Mouse (Mus musculus) liver, embryonic 15.5 days (tissue): ENCODE measurements at regions not wholly inside any gene's neighbourhood (a gene's known extent, or its start where the extent isn't known, plus 50 kb on each side); places are given as distances from the start of the nearest gene placed in this dataset.

ENCODE experiments used
- ATAC-seq: fragments of 200-750 bp; cut with Nextera tagmentation; 2 replicates; pipeline ENCODE4 v1.8.0; 2017; ENCODE audit warnings: moderate number of reproducible peaks, mild to moderate bottlenecking, moderate library complexity; ENCODE audit not compliant: insufficient read depth
- H3K27ac ChIP-seq: fragments of 300-500 bp; sonication (generic); replicated peaks from 2 replicates; pipeline ENCODE4 v1.5.1; 2015; ENCODE audit warnings: mild to moderate bottlenecking, inconsistent platforms
- H3K27me3 ChIP-seq: fragments of 300-500 bp; sonication (generic); 2 replicates; pipeline ENCODE4 v1.6.1; 2015; ENCODE audit warnings: mild to moderate bottlenecking, inconsistent platforms
- H3K36me3 ChIP-seq: fragments of 300-500 bp; sonication (generic); replicated peaks from 2 replicates; pipeline ENCODE4 v1.6.1; 2015; ENCODE audit warnings: moderate library complexity, mild to moderate bottlenecking, inconsistent platforms
- H3K4me1 ChIP-seq: fragments of 300-500 bp; sonication (generic); replicated peaks from 2 replicates; pipeline ENCODE4 v1.6.1; 2015; ENCODE audit warnings: inconsistent platforms
- H3K4me2 ChIP-seq: fragments of 300-500 bp; sonication (generic); 2 replicates; pipeline ENCODE4 v1.6.1; 2015; ENCODE audit warnings: moderate library complexity, mild to moderate bottlenecking, inconsistent platforms
- H3K4me3 ChIP-seq: fragments of 300-500 bp; sonication (generic); replicated peaks from 2 replicates; pipeline ENCODE4 v1.5.1; 2015; ENCODE audit warnings: mild to moderate bottlenecking, inconsistent platforms
- H3K9ac ChIP-seq: fragments of 300-500 bp; sonication (generic); 2 replicates; pipeline ENCODE4 v1.6.1; 2015; ENCODE audit warnings: moderate library complexity, mild to moderate bottlenecking, inconsistent platforms
- H3K9me3 ChIP-seq: fragments of 300-500 bp; sonication (generic); replicated peaks from 2 replicates; pipeline ENCODE4 v1.6.1; 2016; ENCODE audit warnings: inconsistent platforms
- WGBS: fragments of 180-500 bp; shearing (Covaris S2); methylation state at CpG from one replicate; pipeline ENCODE4 v1.1.7; 2015; ENCODE audit warnings: mixed read lengths; ENCODE audit not compliant: insufficient replicate concordance; 5-methylcytosine and 5-hydroxymethylcytosine counted together

DNA sequence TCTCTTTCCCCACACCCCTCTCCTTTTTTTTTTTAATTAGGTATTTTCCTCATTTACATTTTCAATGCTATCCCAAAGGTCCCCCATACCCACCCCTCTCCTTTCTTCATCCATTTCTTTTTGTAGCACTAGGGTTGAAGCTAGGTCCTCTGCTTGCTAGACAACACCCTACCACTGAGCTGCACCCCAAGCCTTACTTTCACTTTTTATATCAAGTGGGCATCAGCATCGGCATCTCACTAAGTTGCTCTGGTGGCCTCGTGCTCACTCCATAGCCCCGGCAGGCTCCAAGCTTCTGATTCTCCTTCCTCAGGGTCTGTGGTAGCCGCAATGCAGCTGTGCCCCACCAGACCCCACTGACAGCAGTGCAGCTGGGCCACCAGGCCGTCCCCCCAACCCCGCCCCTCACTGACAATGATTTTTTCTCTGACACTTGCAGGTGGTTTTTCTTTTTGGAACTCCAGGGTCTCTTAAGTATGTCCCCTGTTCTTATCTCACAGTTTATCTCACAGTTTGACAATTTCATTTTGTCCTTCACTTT lies 77.5 kb downstream of the Nufip1 start:
- no peak overlapping the region for H3K9ac ChIP-seq
- 65% methylated on average over 6 of the region's 6 CpGs for WGBS
- no peaks in the 10 kb centered on the region for H3K4me1 ChIP-seq
- no peak overlapping the region for H3K4me2 ChIP-seq
- H3K9me3 ChIP-seq = no peaks in the 10 kb centered on the region
- H3K4me3 ChIP-seq = no peak overlapping the region
- no peaks in the 10 kb centered on the region for H3K27me3 ChIP-seq
- H3K27ac ChIP-seq = no peak overlapping the region
- no peaks in the 10 kb centered on the region for H3K36me3 ChIP-seq
- no peak for ATAC-seq

GRCm38 (mm10) chr14:76195324-76195723 lies 84.6 kb downstream of the Nufip1 start:
- Histone ChIP-seq H3K27me3 (no peaks in the 10 kb centered on the region), H3K4me1 (no peaks in the 10 kb centered on the region), H3K27ac (no peak overlapping the region), H3K4me2 (no peak overlapping the region), H3K9me3 (no peaks in the 10 kb centered on the region), H3K36me3 (no peaks in the 10 kb centered on the region), H3K4me3 (no peak overlapping the region), H3K9ac (no peak overlapping the region)
- no peak for ATAC-seq
- 40% methylated on average over 10 of the region's 10 CpGs for WGBS

DNA sequence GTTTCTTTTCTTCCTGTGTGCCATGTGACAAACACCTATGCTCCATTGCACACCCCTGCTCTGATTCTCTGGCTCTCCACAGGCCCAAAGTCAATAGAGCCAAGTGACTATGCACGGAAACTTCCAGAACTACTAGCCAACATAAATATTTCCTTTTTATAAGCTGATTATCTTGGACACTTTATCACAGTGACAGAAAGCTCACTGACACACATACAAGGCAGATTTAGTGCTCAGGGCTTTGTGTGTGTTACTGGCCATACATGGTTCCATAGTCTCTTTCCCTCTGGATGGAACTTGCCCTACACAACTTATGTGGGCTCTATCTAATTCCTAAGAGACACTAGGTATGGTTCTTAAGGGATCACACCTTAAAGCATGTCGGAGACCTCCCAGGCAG lies 86.7 kb downstream of the Nufip1 start:
- Histone ChIP-seq H3K36me3 (no peaks in the 10 kb centered on the region), H3K9me3 (no peaks in the 10 kb centered on the region), H3K27ac (no peak overlapping the region), H3K27me3 (no peaks in the 10 kb centered on the region), H3K4me1 (no peaks in the 10 kb centered on the region), H3K4me3 (no peak overlapping the region), H3K4me2 (no peak overlapping the region), H3K9ac (no peak overlapping the region)
- 72% methylated on average over 2 of the region's 2 CpGs for WGBS
- ATAC-seq = no peak

GRCm38 (mm10) chr14:76198406-76198805 lies 87.7 kb downstream of the Nufip1 start:
- no peaks in the 10 kb centered on the region for H3K4me1 ChIP-seq
- no peaks in the 10 kb centered on the region for H3K9me3 ChIP-seq
- whole genome bisulfite sequencing = 54% methylated on average over 5 of the region's 5 CpGs
- H3K27ac ChIP-seq = no peak overlapping the region
- no peaks in the 10 kb centered on the region for H3K36me3 ChIP-seq
- no peak overlapping the region for H3K4me3 ChIP-seq
- no peak for ATAC-seq
- no peaks in the 10 kb centered on the region for H3K27me3 ChIP-seq
- H3K4me2 ChIP-seq = no peak overlapping the region
- no peak overlapping the region for H3K9ac ChIP-seq

DNA sequence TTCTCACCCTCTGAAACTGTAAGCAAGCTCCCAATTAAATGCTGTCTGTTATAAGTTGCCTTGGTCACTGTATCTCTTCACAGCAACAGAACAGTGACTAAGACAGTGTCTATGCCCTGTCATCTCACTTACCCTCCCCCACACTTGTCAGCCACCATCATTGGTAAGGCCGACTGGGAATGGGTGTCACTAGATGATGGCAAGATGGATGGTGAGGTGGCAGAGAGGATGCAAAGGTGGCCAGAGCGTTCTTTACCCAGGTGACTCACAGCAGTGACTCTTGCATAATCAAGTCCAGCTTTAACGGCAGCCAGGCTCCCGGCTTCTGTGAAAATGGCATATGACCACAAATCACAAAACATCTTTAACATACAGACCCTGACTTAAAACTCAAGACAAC lies 91.9 kb downstream of the Nufip1 start:
- ATAC-seq = no peak

DNA sequence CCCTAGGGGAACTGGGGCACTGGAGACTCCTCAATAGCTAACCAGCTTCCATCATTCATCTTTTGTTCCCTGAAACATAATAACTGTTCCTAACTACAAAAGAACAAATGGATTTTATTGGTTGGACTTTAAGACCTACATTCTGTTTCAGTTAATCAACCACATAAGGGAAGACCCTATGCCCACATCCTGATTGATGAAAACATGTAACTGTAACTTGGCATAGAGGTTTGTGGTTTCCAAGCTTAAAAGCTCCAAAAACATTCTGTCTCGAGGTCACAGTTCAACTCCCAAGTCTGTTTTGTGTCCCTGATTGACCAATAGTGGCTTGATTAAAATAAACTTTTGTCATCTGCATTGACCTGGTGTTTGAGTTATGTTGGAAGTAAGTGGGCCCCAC lies 92.4 kb downstream of the Nufip1 start:
- no peaks in the 10 kb centered on the region for H3K27me3 ChIP-seq
- WGBS = 27% methylated on average over 1 of the region's 1 CpGs
- no peak overlapping the region for H3K27ac ChIP-seq
- H3K4me3 ChIP-seq = no peak overlapping the region
- no peak overlapping the region for H3K9ac ChIP-seq
- H3K36me3 ChIP-seq = no peaks in the 10 kb centered on the region
- H3K9me3 ChIP-seq = no peaks in the 10 kb centered on the region
- H3K4me2 ChIP-seq = no peak overlapping the region
- no peak for ATAC-seq
- no peaks in the 10 kb centered on the region for H3K4me1 ChIP-seq

More for the DNA sequence above, 91.9 kb downstream of the Nufip1 start:
- Histone ChIP-seq H3K4me2 (no peak overlapping the region), H3K36me3 (no peaks in the 10 kb centered on the region), H3K9me3 (no peaks in the 10 kb centered on the region), H3K27me3 (no peaks in the 10 kb centered on the region), H3K4me1 (no peaks in the 10 kb centered on the region), H3K27ac (no peak overlapping the region), H3K9ac (no peak overlapping the region), H3K4me3 (no peak overlapping the region)
- 62% methylated on average over 4 of the region's 4 CpGs for WGBS

- ATAC-seq = no peak
- no peak overlapping the region for H3K4me3 ChIP-seq
- no peak overlapping the region for H3K27ac ChIP-seq
- no peak overlapping the region for H3K9ac ChIP-seq
- no peaks in the 10 kb centered on the region; the same call in 1 of the 2 replicates for H3K4me1 ChIP-seq
- H3K27me3 ChIP-seq = no peaks in the 10 kb centered on the region
- no peaks in the 10 kb centered on the region for H3K36me3 ChIP-seq
- H3K4me2 ChIP-seq = peak overlapping the region; percentile 29; the same call in 1 of the 2 replicates
- no peaks in the 10 kb centered on the region for H3K9me3 ChIP-seq
- 40% methylated on average over 12 of the region's 12 CpGs for WGBS
Observed at GRCm38 (mm10) chr14:76216446-76217177, 105.9 kb downstream of the Nufip1 start.

- Histone ChIP-seq H3K9ac (no peak overlapping the region), H3K4me3 (no peak overlapping the region), H3K4me1 (peaks cover 1% of the 10 kb centered on the region), H3K9me3 (no peaks in the 10 kb centered on the region), H3K27ac (no peak overlapping the region), H3K27me3 (no peaks in the 10 kb centered on the region), H3K4me2 (peak overlapping the region; percentile 29; the same call in 1 of the 2 replicates), H3K36me3 (no peaks in the 10 kb centered on the region)
- WGBS = 20% methylated on average over 9 of the region's 9 CpGs
- no peak for ATAC-seq
Observed at GRCm38 (mm10) chr14:76217178-76217500, 106.4 kb downstream of the Nufip1 start.

DNA sequence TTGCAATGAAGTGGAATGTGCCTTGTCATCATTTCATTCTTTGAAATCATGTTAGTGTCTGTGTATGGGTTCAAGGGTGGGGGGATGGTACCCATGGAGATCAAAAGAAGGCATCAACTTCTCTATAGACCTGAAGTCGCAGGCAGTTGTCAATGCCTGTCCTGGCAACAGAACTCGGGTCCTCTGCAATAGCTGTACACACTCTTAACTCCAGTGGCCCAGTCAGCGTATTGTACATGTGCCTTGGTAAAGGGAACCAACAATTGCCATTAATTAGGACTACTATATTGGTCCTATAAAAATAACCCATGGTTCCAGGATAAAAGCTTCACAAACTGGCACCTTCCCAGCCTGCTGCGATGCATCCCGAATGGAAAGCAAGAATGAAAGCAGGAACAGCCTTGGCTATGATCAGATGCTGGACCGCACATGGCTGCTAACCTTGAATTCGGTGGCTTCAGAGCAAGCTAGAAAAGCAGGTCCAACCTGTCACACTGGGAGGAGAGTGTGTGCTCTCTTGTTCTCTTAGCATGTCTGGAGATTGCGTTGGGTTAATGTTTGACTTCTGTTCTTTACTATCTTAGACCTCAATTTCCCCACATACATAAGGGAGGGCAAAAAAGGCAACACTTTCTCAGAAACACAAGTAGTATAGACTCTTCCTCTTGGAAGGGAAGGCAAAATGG lies 107.0 kb downstream of the Nufip1 start:
- H3K36me3 ChIP-seq = no peaks in the 10 kb centered on the region
- no peak overlapping the region for H3K27ac ChIP-seq
- H3K9me3 ChIP-seq = no peaks in the 10 kb centered on the region
- H3K27me3 ChIP-seq = no peaks in the 10 kb centered on the region
- no peak overlapping the region for H3K9ac ChIP-seq
- no peak overlapping the region for H3K4me3 ChIP-seq
- 76% methylated on average over 8 of the region's 8 CpGs for WGBS
- ATAC-seq = no peak
- H3K4me1 ChIP-seq = peaks cover 5% of the 10 kb centered on the region
- H3K4me2 ChIP-seq = no peak overlapping the region

GRCm38 (mm10) chr14:76220952-76221351 lies 110.3 kb downstream of the Nufip1 start:
- ATAC-seq = no peak
- H3K36me3 ChIP-seq = no peaks in the 10 kb centered on the region
- H3K9ac ChIP-seq = no peak overlapping the region
- WGBS = 66% methylated on average over 5 of the region's 5 CpGs
- H3K4me3 ChIP-seq = no peak overlapping the region
- no peaks in the 10 kb centered on the region for H3K27me3 ChIP-seq
- no peak overlapping the region for H3K4me2 ChIP-seq
- H3K9me3 ChIP-seq = no peaks in the 10 kb centered on the region
- no peak overlapping the region for H3K27ac ChIP-seq
- H3K4me1 ChIP-seq = peaks cover 5% of the 10 kb centered on the region

- H3K9me3 ChIP-seq = no peaks in the 10 kb centered on the region
- 53% methylated on average over 10 of the region's 10 CpGs for WGBS
- H3K9ac ChIP-seq = no peak overlapping the region
- no peak overlapping the region for H3K4me3 ChIP-seq
- no peaks in the 10 kb centered on the region for H3K36me3 ChIP-seq
- H3K4me2 ChIP-seq = no peak overlapping the region
- peaks cover 5% of the 10 kb centered on the region for H3K4me1 ChIP-seq
- ATAC-seq = no peak; the same call in 1 of the 2 replicates
- no peak overlapping the region for H3K27ac ChIP-seq
- no peaks in the 10 kb centered on the region for H3K27me3 ChIP-seq
Observed at GRCm38 (mm10) chr14:76221617-76222319, 111.1 kb downstream of the Nufip1 start.
